Mouse (Mus musculus) bone marrow macrophage, adult 2 months (primary cell): ENCODE data around the gene Abat.

ENCODE experiments used
- CTCF ChIP-seq: IDR thresholded peaks from 2 replicates; pipeline ENCODE4 v1.5.1; 2012; ENCODE audit warnings: low read depth, mild to moderate bottlenecking, low read length, moderate library complexity
- POLR2A ChIP-seq: IDR thresholded peaks from 2 replicates; pipeline ENCODE4 v1.6.1; 2012; ENCODE audit warnings: mild to moderate bottlenecking, low read depth, low read length, borderline replicate concordance

- no peak for TF ChIP-seq CTCF
- TF ChIP-seq POLR2A, result no peak
These were observed 19.2 kb downstream of the Abat start for GRCm38 (mm10) chr16:8532461-8532860.
